Mouse (Mus musculus) gonadal fat pad, adult 2 months (tissue): Measurements from ENCODE around the gene Zc3h13. TPM values are rescaled to one million over a fixed set of nuclear protein-coding genes. Genes with fewer than 3 reads are reported as not detected.

Experiments used
- DNase-seq: peaks from one replicate; pipeline ENCODE4 v3.0.0-alpha.2; 2012; ENCODE audit warnings: low read depth
- polyA plus RNA-seq: library from polyadenylated mRNA; depleted of rRNA; stranded (reverse); fragments of >200 nt; gene quantifications from 2 replicates; pipeline ENCODE4 v1.2.3, GENCODE M21; 2012; rRNA removed

Zc3h13 gene
- polyA plus RNA-seq, 1 experiment, result 3.9 TPM

DNA sequence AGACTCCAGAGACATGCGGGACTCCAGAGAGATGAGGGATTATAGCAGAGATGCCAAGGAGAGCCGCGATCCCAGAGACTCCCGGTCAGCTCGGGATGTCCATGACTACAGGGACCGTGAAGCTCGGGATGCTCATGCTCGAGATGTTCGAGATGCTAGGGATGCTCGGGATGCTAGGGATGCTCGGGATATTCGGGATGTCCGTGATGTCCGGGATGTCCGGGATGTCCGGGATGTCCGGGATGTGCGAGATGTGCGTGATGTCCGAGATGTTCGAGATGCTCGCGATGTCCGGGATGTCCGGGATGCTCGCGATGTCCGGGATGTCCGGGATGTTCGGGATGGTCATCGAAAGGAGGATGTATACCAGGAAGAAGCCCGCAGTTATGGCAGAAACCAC is 39.2 kb downstream of the Zc3h13 start:
- DNase-seq, result no peak

DNA sequence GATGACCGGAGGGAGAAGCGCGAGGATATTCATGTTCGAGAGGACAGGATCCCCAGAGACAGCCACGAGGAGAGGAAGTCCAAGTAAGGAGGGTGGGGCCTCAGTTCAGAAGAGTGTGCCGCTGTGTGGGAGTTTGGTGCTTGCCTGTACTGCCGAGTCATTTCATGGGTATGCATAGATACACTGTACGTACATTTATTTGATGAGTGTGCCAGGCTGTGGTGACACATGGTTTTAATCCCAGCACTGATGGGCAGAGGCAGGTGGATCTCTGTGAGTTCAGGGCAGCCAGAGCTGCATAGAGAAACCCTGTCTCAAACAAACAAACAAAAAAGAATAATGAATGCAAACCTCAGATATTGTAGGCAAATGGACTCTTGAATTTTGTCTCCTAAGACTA is 43.9 kb downstream of the Zc3h13 start:
- DNase-seq, result no peak

DNA sequence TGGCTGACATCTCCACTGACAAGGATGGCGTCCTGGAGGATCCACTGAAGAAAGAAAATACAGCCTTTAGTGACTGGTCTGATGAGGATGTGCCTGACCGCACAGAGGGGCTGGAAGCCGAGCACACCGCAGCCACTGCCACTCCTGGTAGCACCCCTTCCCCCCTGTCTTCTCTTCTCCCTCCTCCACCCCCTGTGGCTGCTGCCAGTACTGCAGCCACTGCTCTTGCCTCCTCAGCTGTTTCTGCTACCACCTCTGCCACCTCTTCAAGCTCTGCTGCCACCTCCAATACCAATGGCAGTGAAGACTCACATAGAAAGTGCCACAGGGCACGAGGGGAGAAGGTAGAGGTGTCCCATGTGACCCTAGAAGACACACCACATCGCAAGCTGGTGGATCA is 46.4 kb downstream of the Zc3h13 start:
- DNase-seq, result no peak

DNA sequence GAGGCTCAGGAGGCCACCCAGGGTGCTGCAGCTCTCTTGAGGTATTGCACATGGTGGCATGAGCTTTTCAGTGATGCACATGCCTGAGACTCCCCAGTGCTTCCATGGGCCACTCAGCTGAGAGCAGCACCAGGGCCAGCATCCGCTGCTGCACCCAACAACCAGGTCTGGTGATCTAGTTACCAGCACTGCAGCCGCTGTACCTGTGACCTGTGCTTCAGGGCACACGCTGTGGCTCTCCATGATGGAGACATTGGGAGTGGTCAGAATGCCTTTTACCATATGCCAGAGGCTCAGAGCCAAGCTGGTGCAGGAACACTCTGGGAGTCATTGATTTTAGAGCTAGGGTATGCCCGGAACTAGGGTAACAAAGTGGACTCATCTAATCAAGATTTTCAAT is 50.1 kb downstream of the Zc3h13 start:
- DNase-seq, result no peak

DNA sequence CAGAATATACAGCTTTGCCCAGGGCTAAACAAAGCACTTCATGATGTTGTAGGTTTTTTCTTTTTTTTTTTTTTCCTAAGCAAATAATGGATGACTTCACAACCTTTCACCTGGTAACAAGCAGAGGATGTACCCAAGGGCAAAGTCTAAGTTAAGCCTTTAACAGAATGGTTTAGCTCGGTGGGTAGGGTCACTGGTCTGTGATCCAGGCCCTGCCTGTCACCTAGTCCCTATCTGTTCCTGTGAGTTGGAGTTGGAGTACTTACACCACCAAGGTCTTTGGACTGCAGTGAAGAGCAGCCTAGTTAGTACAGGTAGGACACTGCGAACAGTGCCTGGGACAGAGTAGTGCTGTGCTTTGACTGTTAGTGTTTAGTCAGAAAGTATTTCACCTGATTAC is 53.7 kb downstream of the Zc3h13 start:
- no peak for DNase-seq

DNA sequence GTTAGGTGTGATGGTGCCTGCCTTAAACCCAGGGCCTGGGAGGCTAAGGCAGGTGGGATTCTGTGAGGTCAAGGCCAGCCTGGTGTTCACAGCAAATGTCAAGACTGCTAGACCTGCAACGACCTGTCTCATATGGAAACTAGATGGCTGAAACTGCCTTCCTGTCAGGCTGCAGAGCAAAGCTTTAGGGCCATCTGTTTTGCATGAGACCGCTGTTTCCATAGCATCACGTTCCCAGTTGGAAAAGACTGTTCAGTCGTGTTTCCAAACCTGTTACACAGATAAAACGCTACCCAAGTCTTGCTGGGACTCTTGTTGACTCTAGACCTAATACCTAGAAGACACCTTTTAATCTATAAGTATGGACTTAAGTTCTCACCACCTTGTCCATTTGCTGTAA is 61.9 kb downstream of the Zc3h13 start:
- DNase-seq, result no peak

DNA sequence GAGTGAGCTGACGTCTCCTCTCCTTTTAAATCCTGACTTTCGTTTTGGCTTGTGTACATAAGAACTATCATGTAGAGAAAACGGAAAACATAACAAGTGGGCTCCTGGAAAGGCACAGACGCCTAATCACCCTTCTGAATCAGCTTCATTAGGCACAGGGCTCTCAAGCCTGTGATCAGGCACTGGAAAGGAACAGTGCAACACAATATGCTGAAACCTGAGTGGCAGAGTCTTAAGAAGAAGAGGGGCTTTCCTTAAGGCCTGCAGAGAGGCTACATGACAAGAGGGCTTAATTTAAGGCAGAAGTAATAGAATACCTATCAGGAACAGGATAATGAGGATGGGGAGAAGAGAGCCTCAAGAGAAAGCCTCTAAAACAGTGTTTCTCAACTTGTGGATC is 67.5 kb downstream of the Zc3h13 start:
- no peak for DNase-seq

DNA sequence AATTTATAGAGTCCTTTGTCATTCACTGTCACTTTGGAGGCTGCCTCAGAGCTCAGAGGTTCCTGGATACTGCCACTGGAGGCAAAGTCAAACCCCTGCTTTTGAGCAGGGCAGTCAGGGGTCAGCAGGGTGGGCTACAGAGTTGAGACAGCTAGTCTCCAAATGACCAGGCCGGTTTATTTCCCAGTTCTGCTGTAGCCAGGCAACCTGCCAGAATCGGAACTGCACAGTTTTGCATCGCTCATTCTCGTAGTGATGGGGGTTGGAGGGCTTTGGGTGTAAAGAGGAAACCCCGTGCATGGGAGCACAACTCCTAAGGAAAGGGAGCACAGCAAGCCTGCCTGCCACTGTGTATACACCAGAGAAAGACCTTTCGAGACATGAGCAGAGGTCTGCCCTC is 79.1 kb downstream of the Zc3h13 start:
- no peak for DNase-seq

DNA sequence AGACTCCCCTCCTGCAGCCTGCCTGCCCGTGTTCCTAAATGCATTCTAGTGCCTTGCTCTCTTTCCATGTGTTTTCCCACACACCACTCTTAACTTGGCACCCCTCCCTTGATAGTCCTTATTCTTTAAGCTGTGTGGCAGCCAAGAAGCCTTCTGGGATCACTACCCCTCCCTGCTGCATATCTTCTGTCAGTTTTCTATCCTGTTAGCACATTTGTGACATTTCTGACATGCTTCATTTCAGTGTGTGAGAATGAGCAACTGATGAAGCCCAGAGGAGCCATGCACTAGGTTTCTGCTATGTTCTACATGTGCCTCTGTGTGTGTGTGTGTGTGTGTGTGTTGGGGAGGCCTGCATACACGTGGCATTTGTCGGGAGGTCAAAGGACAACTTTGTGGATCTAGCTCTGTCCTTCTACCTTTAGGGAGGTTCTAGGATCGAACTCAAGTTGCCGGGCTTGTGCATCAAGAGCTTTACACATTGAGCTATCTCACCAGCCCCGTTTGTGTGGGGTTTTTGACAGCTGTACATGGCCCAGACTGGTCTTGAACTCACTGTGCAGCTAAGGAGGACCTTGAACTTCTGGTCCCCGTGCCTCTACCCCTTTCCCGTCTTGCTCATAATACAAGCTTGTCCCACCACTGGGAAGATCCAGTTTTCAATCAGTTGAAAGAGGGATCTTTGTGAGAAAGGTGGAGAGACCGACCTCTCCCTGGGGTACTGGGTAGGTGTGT is 81.3 kb downstream of the Zc3h13 start:
- no peak for DNase-seq

DNA sequence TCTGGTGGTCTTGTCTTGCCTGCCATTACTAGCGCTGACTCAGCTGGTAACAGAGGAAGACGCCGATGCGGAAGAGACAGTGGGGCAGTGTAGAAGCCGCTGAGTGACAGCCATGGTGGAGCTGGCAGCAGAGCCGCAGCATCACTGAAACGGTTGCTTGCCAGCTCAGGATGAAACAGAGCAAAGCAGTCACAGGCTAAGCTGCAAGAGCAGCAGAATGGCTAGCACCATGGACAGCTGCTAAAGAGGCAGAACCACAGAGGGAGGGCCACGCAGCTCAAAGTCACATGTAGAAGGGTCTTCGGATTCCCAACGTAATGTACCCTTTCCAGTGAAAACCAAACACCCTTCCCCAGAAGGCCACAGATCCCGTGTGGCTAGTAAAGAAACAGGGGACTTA is 82.6 kb downstream of the Zc3h13 start:
- DNase-seq, result no peak

DNA sequence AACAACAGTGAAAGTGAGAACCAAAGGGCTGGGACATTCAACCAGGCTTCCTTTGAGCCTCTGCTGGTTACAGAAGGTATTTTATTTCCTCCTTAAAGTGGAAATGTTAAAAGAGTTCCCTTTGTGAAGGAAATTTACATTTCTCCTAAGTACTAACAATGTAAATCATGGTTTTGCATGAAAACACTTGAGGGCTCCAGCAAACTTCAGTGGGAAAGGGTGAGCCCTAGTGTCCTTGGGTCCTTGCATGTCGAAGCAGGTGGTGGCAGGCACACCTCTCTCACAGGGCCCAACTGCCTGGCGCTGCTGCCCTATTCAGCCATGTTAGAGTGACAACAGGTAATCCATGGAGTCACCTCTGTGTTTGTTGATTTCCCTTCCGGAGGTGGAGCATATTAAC is 83.3 kb downstream of the Zc3h13 start:
- no peak for DNase-seq

DNA sequence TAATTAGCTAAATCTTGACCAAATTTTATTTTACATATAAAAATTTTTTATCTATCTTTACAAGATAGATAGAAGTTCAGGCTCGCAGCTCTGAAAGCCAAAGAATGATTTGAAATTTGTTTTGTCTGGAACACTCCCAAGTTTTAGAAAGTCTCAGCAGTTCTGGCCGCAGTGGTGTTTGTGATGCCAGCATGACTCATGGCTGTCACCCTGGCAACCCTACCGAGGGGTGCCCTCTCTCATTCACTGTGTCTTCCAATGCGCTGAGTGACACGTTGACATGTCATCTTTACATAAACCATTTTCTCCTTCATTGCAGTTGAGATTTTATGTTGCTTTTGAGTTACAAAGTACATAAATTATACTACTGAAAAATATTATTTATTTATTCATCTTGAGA is 85.7 kb downstream of the Zc3h13 start:
- no peak for DNase-seq

DNA sequence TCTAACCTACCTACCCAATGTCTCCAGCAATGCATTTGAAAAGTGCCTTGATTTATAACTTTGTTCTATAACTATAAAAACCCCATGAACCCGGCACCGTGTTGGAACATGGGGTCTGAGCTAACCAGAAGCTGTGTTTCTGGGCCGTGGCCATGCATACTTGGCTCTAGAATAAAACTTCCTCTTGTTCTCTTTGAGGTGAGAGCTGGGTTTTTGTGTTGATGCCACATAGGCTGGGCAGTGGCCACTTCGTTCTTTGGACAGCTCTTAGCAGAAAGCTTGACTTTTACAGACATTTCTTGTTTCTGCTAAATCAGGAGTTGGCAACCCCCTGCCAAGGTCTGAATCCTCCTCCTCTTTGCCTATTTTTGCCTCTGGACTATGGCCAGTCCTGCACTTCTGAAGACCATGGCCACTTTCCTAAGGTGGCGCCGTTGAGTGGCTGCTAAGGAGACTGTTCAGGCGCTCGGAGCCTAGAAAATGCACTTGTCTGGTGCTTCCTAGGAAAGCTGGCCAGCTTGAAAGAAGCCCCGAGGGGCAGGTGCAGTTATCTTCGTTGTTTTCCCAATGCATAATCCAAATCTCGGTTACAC is 90.9 kb downstream of the Zc3h13 start:
- DNase-seq, result no peak

DNA sequence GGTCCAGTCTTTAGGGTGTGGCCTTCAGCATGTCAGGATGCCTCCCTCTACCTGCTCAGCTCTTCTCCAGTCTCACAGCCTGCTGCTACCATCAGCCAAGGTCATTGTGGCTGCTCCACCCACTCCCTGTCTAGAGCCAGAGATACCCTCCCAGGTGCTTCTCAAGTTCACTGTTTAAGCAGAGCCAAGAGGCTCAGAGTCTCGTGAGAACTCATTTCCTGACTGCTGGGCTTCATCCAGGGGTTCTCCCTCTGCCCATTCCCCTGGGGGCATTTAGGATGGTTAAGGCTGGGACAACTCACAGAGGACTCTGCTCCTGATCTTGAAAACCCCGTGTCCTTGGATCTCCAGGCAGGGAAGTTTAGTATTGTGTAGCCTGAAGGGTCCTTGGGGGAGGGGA is 92.1 kb downstream of the Zc3h13 start:
- no peak for DNase-seq

DNA sequence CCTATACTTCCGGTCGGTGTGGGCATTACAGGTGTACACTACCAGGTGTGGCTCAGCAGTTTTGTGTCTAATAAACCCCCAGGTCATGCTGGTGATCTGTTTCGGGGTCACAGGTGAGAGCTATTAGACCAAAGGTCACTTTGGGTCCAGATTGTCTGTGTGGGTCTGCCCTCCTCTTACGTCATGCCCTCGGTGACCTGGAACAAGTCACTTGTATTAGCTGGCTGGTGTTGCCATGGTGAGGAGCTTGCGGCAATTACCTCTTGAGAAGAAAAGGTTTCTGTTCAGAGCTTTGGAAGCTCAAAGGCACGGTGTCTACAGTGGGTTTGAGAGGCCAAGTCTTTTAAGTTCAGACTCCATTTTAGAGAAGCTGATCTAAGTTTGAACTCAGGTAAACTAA is 93.4 kb downstream of the Zc3h13 start:
- no peak for DNase-seq

Other genes with a start within 250 kb of the Zc3h13 start
- 0.34 and 0.49 TPM in 2 replicates for gene Lrrc63, start 153.5 kb upstream of the Zc3h13 start, polyA plus RNA-seq
- gene Lcp1, start 153.3 kb upstream of the Zc3h13 start, polyA plus RNA-seq, result 56.0 and 91.9 TPM in 2 replicates
- 0.37 TPM in 1 of 2 replicates, not detected in the other for gene Cpb2, start 42.1 kb upstream of the Zc3h13 start, polyA plus RNA-seq
- 0.05 TPM in 2 replicates for gene Siah3, start 171.6 kb downstream of the Zc3h13 start, polyA plus RNA-seq